Mouse (Mus musculus) ovary, postnatal 14 days (tissue): ENCODE measurements around the gene Olfr355.

Source experiments
- DNase-seq: peaks from one replicate; pipeline ENCODE4 v3.0.0; 2022; ENCODE audit warnings: low spot score

The Olfr355 gene

DNA sequence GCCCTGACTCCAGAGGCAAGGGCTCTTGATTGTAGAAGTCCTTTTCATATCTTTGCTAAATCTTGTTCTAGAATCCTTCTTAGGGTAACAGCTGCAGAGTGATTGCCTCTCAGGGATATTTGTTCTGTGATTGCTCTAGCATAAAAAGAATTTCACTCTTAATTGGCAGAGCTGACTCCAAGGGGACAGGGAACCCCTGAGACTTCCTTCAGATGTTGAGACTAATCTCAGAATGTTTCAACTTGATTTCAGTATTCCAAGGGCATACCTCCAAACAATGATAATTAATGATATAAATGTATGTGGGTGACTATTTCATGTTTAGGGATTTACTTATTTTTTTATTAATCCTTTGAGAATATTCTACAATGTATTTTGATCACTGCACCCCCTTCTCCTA lies at the start of gene Olfr355:
TSS of gene Olfr355 (minus strand) at position 101 of the 400 bp plus-strand sequence.
- DNase-seq, result no peak

DNA sequence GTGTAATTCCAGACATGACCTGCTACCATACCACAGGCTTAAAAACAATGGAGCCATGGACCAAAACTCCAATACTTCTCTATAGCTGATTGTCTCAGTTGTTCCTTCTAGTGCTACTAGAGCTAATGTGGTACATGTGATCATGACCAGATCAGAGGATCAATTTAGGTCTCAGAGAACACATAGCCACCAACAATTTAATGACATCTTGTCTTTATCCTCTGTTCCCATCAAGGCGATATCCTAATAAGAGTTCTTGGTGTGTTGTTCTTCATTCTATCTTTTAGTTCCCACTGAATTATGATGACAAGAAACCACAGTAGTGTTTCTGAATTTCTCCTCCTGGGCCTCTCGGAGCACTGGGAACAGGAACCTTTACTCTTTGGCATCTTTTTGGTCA lies 8.1 kb upstream of the Olfr355 start, which contains the start of gene Olfr356:
TSS of gene Olfr356 (plus strand) at position 301 of the 400 bp plus-strand sequence.
- no peak for DNase-seq

DNA sequence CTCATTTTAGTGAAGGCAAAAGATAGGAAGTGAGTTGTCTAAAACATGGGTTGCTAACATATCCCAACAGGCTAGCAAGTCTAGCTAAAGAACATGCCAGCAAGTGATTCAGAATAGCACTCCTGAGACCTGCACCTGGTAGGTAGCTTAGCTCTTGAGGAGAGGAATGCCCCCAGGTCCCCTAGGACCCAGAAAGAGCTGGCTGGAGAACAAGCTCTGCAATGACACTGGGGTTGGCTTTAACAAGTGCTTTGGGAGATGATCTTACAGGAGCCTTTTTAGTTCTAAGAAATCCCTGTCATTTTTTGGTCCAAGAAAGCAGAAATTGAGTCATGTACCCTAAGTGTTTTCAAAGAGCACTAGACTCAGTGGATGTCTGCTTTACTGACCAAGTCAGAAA lies 23.3 kb downstream of the Olfr355 start, which contains the start of gene Olfr354:
TSS of gene Olfr354 (plus strand) at position 301 of the 400 bp plus-strand sequence.
- no peak for DNase-seq

DNA sequence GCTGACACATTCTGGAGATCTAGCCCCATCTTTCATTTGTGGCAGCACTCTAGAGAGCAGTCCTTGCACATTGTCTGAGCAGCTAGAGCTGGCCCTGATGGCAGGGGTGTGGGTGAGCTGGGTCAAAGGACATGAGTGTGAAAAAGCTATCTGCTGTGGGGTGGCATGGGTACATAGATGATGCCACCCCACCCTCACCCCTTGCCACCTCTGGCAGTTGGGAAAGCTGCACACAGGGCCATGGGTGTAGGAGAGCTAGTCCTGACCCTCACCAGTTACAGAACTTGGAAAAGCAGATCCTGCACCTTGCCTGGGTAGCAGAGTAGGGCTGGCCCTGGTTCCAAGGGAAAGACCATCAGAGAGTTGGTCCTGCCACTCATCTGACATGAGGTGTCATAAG lies 31.6 kb downstream of the Olfr355 start:
- no peak for DNase-seq

DNA sequence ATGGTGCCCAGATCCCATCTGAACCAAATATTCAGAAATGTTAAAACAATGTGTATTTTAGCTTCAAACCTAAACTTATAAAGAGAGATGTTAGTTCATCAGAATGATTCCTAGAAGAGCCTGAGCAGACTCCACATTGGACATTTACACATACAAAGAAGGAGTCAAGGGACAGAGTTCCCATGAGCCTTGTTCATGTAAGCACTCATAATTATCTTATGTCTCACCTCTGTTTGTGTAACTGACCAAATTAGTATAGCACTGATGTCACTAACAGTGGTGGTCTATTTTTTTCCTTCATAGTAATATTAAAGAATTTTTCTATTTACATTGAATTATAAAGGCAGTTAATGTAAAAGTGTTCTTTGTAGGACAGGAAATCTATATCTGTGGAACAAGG lies 35.9 kb downstream of the Olfr355 start, which contains the start of gene Olfr353:
TSS of gene Olfr353 (minus strand) at position 101 of the 400 bp plus-strand sequence.
- no peak for DNase-seq
